Mouse (Mus musculus) gastrocnemius, postnatal 10 days (tissue): ENCODE data around the gene En1. TPM values are rescaled to one million over a fixed set of nuclear protein-coding genes. Genes with fewer than 3 reads are reported as not detected.
A peak's percentile ranks its signal among the peaks of the same experiment; 100 is the strongest.

Experiments
- DNase-seq: peaks from one replicate; pipeline ENCODE4 v3.0.0; 2021; ENCODE audit warnings: mixed read lengths
- total RNA-seq, 2 experiments: library from RNA; stranded (reverse); gene quantifications; 2 replicates each; pipeline ENCODE4 v1.2.3; 2021

Gene En1
- total RNA-seq, 2 experiments from 2014 or later = 7.3 to 9.2 TPM

GRCm38 (mm10) chr1:120599321-120600148 is 2.7 kb upstream of the En1 start:
- DNase-seq = no peak

DNA sequence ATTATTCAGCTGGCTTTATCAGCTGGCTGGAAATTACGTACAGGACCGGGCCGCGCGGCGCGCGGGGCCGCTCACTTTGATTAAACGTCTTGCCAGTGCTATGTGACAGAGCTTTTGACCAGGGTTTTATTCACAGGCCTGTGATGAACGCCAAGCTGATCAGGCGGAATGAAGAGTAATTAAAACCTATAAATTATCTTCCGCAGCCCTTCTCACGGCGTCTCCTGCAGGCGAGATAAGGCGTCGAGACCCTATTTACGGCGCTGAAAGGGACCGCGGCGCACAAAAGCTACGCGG is 2.1 kb upstream of the En1 start:
- DNase-seq = no peak

GRCm38 (mm10) chr1:120600516-120601252 is 1.5 kb upstream of the En1 start:
- DNase-seq = no peak

DNA sequence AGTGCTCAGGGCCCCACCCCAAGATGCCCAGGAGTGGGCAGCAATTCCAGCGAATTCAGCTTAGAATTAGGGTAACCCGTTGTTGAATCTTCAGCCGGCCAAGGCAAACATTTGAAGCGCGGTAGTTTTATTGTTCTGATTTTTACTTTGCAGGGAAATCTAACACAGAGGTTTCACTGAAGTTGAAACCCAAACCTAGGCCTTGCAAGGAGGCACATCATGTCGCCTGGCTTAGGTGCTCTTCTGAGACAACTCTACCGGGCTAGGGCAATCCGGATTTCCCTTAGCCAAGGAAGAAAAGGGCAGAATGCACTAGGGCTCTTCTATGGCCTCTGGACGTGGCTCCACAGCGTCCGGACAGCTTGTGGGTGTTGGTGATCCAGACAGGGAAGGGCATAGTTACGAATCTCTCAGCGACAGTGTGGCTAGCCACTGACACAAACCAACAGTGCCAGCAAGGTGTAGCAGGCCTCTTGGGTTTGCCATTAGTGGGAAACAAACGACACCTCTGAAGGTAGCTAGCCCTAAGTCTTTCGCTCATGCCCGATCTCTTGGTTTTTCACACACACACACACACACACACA is 873 bp upstream of the En1 start:
- no peak for DNase-seq

- peak; percentile 50 for DNase-seq
These were observed 848 bp downstream of the En1 start for GRCm38 (mm10) chr1:120602876-120603655.

- peak; percentile 29 for DNase-seq
These were observed 1.4 kb downstream of the En1 start for GRCm38 (mm10) chr1:120603656-120604051.

DNA sequence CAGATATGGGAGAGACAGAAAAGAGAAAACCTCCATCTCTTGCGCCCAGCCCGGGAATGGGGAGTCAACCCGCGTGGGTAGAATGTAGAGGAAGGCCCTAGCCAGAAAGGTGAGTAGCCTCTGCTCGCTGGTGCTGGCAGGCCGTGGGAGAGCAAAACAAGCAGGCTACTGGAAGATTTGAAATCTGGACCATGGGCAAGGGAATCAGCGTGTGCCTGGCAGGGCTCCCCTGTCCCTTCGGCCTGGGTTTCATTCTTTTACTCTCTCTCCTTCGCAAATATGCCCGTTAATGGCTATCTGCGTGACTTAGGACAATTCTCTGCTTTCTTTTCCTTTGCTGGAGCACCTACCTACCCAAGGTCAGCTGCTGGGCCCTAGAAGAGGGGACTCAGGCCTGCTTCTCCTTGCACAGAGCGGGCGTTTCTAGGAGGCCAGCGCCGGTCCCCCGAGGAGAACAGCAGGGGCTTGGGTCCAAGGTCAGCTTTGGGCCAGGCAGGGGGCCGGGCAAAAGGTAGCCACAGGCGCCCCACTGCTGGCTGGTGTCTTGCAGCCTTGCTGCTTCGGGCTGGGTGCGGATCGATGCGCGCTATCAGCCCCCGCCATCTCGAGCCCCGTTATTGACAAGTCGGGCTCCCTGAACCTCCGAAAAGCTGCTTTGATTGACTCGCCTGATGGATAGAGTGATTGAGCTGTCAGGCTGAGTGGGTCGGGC is 2.4 kb downstream of the En1 start:
- no peak for DNase-seq

- DNase-seq = no peak
These were observed 2.9 kb downstream of the En1 start for GRCm38 (mm10) chr1:120605143-120605435.

- no peak for DNase-seq
These were observed 3.5 kb downstream of the En1 start for GRCm38 (mm10) chr1:120605521-120606310.

DNA sequence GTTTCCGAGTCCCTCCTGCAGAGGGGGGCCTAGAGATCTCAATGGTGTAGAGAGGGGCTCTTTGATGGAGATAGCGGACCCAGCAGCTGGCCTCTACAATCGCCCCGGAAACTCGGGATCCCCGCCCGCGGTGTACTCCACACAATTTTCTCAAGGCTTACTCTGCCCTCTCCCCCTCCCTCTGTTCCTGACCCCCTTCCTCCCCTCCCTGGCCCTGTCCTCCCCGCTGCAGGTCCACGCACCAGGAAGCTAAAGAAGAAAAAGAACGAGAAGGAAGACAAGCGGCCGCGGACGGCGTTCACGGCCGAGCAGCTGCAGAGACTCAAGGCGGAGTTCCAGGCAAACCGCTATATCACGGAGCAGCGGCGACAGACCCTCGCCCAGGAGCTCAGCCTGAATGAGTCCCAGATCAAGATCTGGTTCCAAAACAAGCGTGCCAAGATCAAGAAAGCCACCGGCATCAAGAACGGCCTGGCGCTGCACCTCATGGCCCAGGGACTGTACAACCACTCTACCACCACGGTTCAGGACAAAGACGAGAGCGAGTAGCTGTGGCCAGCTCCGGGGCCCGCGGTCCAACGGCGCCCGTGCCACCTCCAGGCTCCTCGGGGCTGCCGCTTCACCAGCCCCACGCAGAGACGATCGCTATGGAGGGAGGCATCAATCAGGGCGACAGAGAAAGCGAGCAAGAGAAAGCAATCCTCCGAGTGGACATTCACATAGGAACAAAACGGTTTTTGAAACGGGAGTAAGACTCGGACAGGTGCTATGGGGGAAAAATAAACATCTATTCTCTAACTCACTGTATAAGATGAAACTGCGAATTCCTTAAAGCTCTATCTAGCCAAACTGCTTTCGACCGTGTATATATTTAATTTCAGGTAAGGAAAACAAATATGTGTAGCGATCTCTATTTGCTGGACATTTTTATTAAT is 4.7 kb downstream of the En1 start:
- DNase-seq = peak; percentile 28

DNA sequence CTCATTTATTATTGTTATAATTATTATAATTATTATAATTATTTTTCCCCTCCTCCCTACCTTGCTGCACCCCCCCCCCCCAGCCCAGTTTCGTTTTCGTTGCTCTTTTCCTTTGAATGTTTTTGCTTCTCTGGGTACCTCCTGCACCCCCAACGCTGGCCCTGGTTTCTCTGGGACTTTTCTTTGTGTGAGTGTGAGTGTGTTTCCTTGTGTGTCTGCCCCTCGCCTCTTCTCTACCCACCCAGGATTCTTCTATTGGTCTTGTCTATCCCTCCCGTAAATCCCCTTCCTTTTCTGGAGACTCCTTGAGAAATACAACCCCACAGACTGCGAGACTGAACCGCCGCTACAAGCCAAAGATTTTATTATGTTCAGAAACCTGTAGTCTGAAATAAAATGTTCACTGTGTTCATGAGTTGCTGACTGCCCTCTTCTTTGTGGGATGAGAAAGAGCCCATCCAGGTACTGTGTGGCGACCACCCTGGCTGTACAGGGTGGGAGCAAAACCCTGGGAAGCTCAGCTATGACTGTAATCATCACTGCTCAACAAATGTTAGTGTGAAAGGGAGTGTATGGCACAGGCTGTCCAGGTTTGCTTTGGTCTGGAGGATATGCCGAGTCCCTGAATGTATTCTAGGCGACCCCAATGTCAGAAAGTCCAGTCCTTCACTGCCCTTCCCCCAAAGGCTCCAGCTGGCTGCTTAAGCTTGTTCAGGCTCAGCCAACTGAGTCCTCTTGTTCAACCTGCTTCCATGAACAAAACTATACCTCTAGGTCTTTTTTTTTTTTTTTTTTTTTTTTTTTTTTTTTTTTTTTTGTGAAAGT is 5.6 kb downstream of the En1 start:
- no peak for DNase-seq

DNA sequence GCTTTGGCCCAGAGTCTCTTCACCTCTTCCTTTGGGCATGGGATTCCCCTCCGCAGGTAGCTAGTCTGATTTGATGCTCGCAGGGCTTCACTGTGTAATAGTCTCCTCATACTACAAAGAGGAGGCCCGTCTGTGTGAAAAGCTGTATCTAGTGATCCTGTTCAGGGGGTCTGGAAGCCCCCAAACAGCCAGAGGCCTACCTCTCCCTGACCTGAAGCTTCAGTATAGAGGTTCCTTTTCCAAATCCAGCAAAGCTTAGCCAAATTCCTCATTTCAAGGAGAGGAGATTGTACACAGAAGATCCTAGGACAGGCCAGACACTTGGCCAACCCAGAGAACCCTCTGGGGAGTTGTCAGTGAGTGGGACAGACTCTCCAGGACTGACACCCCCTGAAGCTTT is 6.2 kb downstream of the En1 start:
- DNase-seq = no peak

DNA sequence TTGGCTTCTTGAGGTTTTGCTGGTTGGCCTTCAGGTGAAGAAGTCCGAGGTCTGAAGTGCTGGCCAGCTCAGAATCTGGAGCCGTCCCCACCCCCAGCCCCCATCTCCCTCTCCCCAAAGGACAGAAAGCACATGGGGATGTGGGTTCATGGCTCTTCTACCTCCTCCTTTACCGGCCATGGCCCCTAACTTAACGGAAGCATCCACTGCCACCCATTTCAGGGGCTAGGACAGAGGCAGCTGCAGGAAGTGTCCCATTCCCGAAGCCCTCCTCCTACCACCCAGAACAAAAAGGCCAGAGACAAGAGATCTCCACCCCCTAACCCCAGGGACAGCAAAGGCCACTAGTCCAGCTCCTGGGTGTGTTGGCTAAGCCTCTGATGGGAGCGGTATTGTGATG is 7.4 kb downstream of the En1 start:
- no peak for DNase-seq

GRCm38 (mm10) chr1:120613461-120614306 is 11.5 kb downstream of the En1 start:
- no peak for DNase-seq

- DNase-seq = no peak
These were observed 12.3 kb downstream of the En1 start for GRCm38 (mm10) chr1:120614307-120615100.

GRCm38 (mm10) chr1:120615521-120615920 is 13.3 kb downstream of the En1 start:
- no peak for DNase-seq

GRCm38 (mm10) chr1:120615927-120616326 is 13.7 kb downstream of the En1 start:
- no peak for DNase-seq
